Mouse (Mus musculus) testis, adult 2 months (tissue): Measurements from ENCODE around the gene Enpp3. TPM values are rescaled to one million over a fixed set of nuclear protein-coding genes. Genes with fewer than 3 reads are reported as not detected.

ENCODE experiments used
- H3K27ac ChIP-seq: fragments of 200-500 bp; 2 replicates; pipeline ENCODE4 v1.5.1; 2012; ENCODE audit warnings: low read depth, low read length; ENCODE audit not compliant: control insufficient read depth, insufficient read depth
- H3K27me3 ChIP-seq: fragments of 200-500 bp; 2 replicates; pipeline ENCODE4 v1.6.1; 2012; ENCODE audit warnings: mild to moderate bottlenecking, low read length, moderate library complexity; ENCODE audit not compliant: control insufficient read depth, insufficient read depth
- H3K36me3 ChIP-seq: fragments of 200-500 bp; 2 replicates; pipeline ENCODE4 v1.6.1; 2012; ENCODE audit warnings: mild to moderate bottlenecking, low read length; ENCODE audit not compliant: control insufficient read depth, insufficient read depth
- H3K4me1 ChIP-seq: fragments of 200-500 bp; 2 replicates; pipeline ENCODE4 v1.6.1; 2012; ENCODE audit warnings: low read length; ENCODE audit not compliant: control insufficient read depth, insufficient read depth
- H3K4me3 ChIP-seq: fragments of 200-500 bp; 2 replicates; pipeline ENCODE4 v1.5.1; 2012; ENCODE audit warnings: low read depth, mild to moderate bottlenecking, low read length, moderate library complexity, mixed read lengths; ENCODE audit not compliant: control insufficient read depth
- CTCF ChIP-seq: fragments of 200-500 bp; IDR thresholded peaks from 2 replicates; pipeline ENCODE4 v1.5.1; 2012; ENCODE audit warnings: low read depth, mild to moderate bottlenecking, inconsistent platforms, low read length, moderate library complexity; ENCODE audit not compliant: control insufficient read depth, insufficient read depth, insufficient replicate concordance
- POLR2A ChIP-seq: fragments of 200-500 bp; IDR thresholded peaks from 2 replicates; pipeline ENCODE4 v1.6.1; 2012; ENCODE audit warnings: low read depth, mild to moderate bottlenecking, inconsistent platforms, low read length, moderate library complexity; ENCODE audit not compliant: control insufficient read depth
- polyA plus RNA-seq: library from polyadenylated mRNA; depleted of rRNA; stranded (reverse); fragments of >200 nt; gene quantifications from 2 replicates; pipeline ENCODE4 v1.2.3, GENCODE M21; 2012

The Enpp3 gene
- polyA plus RNA-seq, 1 experiment = 0.51 TPM

GRCm38 (mm10) chr10:24758326-24758915, 84.2 kb downstream of the Enpp3 start:
- Histone ChIP-seq H3K4me3 (no peak overlapping the region), H3K36me3 (no peaks in the 10 kb centered on the region), H3K4me1 (peaks cover 7% of the 10 kb centered on the region), H3K27me3 (no peaks in the 10 kb centered on the region), H3K27ac (no peak overlapping the region)
- TF ChIP-seq CTCF (no peak), POLR2A (no peak)

DNA sequence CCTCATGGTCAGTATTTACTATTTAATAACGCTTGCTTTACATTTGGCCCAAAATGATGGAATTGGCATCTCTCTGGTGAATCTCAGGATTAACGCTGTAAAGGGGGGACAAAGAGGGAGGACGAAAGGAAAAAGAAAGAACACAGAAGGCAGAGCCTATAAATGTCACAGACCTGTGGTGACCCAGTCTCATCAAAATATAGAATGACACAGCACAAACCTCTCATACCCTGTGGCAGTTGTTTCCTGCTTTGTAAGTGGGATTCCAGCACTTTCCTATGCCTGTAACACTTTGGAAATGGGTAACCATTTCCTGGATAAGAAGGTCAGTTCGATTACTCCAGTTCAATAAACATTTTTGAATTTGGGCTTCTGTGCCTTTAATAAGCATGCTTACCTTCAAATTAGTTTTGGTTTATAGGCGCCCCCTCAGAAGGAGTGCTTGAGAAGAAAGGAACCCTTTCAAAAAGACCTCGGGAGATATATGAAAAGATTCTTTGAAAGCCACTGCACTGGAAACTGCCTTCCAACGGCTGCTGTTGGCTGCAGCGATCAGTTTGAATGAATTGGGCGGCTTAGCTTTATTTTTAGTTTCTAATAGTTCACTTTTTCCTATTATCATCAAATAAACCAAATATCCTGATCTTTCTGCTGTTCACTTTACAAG, 87.6 kb downstream of the Enpp3 start:
- H3K27me3 ChIP-seq = no peaks in the 10 kb centered on the region
- no peak overlapping the region for H3K27ac ChIP-seq
- peak overlapping the region; percentile 83; the same call in 1 of the 2 replicates for H3K4me3 ChIP-seq
- no peaks in the 10 kb centered on the region for H3K36me3 ChIP-seq
- H3K4me1 ChIP-seq = peaks cover 7% of the 10 kb centered on the region
- TF ChIP-seq POLR2A = no peak
- no peak for TF ChIP-seq CTCF

GRCm38 (mm10) chr10:24754251-24754835, 88.3 kb downstream of the Enpp3 start:
- peak overlapping the region; percentile 83 for H3K4me3 ChIP-seq
- TF ChIP-seq POLR2A (no peak), CTCF (no peak)
- 0 out of 2 replicates have a peak overlapping the region, but pooled peaks have one; percentile 20 for H3K27ac ChIP-seq
- no peaks in the 10 kb centered on the region for H3K27me3 ChIP-seq
- H3K4me1 ChIP-seq = peaks cover 7% of the 10 kb centered on the region
- H3K36me3 ChIP-seq = no peaks in the 10 kb centered on the region

DNA sequence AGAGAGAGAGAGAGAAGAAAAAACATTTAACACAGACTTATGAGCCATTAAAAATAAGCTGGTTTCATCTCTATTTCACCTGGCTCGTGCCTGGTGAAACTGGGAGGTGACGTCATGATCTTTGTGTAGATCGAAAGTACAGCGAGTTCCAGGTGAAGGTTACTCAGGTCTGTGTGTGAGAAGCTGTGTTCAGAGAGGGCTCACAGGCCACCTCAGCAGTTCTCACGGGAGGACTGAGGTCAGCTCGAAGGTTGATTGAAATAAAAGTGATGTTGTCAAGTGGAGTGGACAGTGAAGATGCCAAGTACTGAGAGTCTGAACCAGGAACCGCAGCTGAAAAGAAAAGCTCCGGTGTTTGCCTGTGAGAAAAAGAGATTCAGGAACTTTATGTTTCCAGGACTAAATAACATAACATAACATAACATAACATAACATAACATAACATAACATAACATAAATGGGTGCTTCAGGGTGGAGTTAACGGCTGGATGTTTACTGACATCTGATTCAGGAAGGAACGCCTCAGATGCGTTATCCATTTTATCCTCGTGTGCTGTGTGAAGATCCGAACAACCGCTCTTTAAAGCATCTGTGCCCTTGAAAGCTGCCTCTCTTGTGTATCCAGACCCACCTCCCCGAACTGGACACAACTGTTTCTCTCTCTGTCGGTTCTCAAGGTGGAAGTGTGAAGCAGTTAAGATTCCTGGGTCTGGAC, 88.9 kb downstream of the Enpp3 start:
- H3K27ac ChIP-seq = 0 out of 2 replicates have a peak overlapping the region, but pooled peaks have one; percentile 20

DNA sequence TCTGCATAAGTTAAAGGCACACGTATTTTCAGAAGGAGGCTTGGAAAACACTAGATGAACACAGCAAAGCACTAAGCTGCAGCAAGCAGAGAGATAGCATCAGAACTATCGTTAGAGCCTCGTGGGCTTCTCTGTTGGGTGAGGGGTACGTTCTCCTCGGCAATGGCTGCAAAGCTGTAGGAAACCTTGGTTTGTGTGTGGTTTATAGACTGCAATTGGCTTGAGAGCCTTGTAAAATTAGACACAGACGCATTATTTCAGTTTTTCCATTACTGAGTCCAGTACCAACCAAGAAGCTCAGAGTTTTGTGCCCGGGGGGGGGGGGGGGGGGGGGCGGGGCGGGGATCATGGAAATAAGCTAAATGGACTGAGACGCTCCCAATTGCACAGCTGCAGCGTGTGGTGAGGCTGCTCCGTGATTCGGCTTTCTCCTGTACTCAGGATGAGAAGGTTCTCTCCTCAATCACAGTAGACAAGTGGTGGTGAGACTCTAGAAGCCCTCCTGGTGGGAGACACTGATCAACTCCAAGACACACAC, 99.6 kb downstream of the Enpp3 start:
- peaks cover 5% of the 10 kb centered on the region; the same call in 1 of the 2 replicates for H3K4me1 ChIP-seq
- TF ChIP-seq CTCF (no peak), POLR2A (no peak)
- H3K27me3 ChIP-seq = no peaks in the 10 kb centered on the region
- no peak overlapping the region for H3K27ac ChIP-seq
- H3K36me3 ChIP-seq = no peaks in the 10 kb centered on the region
- H3K4me3 ChIP-seq = no peak overlapping the region

More for the DNA sequence above, 88.9 kb downstream of the Enpp3 start:
- H3K4me3 ChIP-seq = peak overlapping the region; percentile 84
- no peaks in the 10 kb centered on the region for H3K36me3 ChIP-seq
- peaks cover 7% of the 10 kb centered on the region for H3K4me1 ChIP-seq
- no peaks in the 10 kb centered on the region for H3K27me3 ChIP-seq
- TF ChIP-seq POLR2A = no peak

DNA sequence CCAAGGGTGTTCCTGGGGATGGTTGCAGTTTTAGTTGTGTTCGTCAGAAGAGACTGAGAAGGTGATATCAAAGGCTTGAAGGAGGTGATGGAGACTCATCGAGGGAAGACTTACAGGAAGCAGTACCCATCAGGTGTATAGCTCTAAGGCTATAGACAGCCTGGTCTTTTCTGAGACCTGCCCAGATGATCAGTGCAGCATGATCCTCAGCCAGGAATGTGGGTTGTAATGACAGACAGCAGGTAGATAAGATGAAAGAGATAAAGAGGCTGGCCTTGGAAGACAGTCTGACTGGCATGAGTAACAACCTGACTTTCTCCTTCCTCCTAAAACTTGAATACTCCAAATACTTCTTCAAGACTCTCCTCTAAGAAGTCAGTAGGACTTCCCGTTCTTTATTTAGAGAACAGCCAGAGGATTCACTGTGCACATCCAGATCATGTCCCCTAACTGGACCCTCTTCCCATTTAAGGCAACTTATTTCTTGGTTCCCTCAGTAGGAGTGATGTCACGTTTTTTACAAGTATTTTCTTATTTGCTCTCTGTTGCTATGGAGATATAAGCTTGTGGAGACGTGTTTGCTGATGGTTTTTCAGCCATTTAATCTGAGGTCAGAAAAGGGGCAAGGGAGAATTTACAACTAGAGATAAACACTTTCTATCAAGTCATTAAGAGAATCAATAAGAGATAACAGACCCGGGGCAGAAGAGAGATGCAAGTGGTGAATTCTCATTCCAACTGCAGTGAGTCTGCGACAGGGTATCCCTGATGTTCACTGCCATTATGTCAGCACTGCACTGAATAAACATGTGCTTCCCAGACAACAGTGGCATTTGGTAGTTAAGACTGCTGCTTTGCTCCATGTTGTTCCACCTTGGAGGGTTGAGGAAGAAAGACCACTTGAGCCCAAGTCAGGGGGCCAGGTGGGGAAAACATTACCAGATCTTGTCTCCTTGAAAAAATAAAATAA, 101.1 kb downstream of the Enpp3 start:
- TF ChIP-seq CTCF (no peak), POLR2A (no peak)

More for the DNA sequence above, 101.1 kb downstream of the Enpp3 start:
- Histone ChIP-seq H3K36me3 (no peaks in the 10 kb centered on the region), H3K4me1 (peaks cover 5% of the 10 kb centered on the region; the same call in 1 of the 2 replicates), H3K4me3 (no peak overlapping the region), H3K27me3 (no peaks in the 10 kb centered on the region), H3K27ac (no peak overlapping the region)
